Mouse (Mus musculus): ENCODE data around the gene Il4ra. TPM values are rescaled to one million over a fixed set of nuclear protein-coding genes. Genes with fewer than 3 reads are reported as not detected.

Gene Il4ra
- total and polyA plus RNA-seq, 2 experiments from 2014 or later = 4.1 to 6.9 TPM

DNA sequence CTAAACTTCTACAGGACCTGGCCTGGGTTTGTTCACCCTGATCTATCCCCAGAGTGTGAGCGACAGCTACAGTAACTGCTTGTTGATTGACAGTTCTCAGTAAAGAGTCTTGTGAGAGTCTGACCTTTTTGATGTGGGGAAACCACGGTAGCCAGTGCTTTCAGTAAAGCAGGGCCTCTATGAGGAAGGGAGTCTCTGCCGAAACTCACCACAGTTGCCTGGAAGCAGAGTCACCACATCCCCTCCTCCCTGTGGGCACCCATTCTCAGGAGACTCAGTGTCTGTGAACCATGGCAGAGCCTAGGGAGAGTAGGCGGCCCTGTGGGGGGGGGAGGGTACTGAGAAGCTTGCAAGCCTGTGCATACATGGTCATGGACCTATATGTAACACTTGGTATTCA, 36.8 kb downstream of the Il4ra start:
- Histone ChIP-seq H3K4me2 (ENCODE audit: low read depth) (no peak overlapping the region), H3K9ac (no peak overlapping the region), H3K9me3 (ENCODE audit: low read length) (no peaks in the 10 kb centered on the region), H3K4me1 (ENCODE audit: insufficient read depth) (no peaks in the 10 kb centered on the region), H3K27ac (ENCODE audit: low read depth, low read length) (no peak overlapping the region), H3K27me3 (ENCODE audit: insufficient read depth, low read length) (no peaks in the 10 kb centered on the region), H3K36me3 (ENCODE audit: insufficient read depth) (no peaks in the 10 kb centered on the region), H3K4me3 (ENCODE audit: low read depth, low read length) (no peak overlapping the region)
- no peak for TF ChIP-seq CTCF (IDR thresholded peaks at IDR 0.05; ENCODE audit: low read depth)
- 91% methylated on average over 4 of the region's 4 CpGs for WGBS
- no peak for ATAC-seq
- DNase-seq = no peak

DNA sequence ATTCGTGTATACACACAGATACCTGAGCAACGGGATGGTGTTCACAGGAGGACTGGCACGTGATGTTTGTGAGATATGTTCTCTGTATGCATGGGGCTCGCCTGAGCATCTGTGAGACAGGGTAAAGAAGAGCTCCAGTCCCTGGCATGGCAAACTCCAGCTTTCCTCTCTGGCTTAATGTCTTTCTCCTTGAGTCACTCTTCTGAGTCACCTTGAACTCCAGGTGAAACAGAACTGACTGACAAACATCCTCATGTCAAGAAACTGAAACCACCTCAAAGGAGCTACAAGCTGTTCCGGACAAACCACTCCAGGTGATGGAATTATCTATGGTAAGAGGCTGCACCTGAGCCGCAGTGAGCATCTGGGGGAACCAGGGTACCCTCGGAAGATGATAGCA, 38.0 kb downstream of the Il4ra start:
- Histone ChIP-seq H3K27me3 (ENCODE audit: insufficient read depth, low read length) (no peaks in the 10 kb centered on the region), H3K9ac (no peak overlapping the region), H3K4me3 (ENCODE audit: low read depth, low read length) (no peak overlapping the region), H3K36me3 (ENCODE audit: insufficient read depth) (no peaks in the 10 kb centered on the region), H3K4me1 (ENCODE audit: insufficient read depth) (no peaks in the 10 kb centered on the region), H3K4me2 (ENCODE audit: low read depth) (no peak overlapping the region), H3K9me3 (ENCODE audit: low read length) (no peaks in the 10 kb centered on the region), H3K27ac (ENCODE audit: low read depth, low read length) (no peak overlapping the region)
- no peak for TF ChIP-seq CTCF (IDR thresholded peaks at IDR 0.05; ENCODE audit: low read depth)
- WGBS = 90% methylated on average over 7 of the region's 7 CpGs
- DNase-seq = no peak
- no peak for ATAC-seq

DNA sequence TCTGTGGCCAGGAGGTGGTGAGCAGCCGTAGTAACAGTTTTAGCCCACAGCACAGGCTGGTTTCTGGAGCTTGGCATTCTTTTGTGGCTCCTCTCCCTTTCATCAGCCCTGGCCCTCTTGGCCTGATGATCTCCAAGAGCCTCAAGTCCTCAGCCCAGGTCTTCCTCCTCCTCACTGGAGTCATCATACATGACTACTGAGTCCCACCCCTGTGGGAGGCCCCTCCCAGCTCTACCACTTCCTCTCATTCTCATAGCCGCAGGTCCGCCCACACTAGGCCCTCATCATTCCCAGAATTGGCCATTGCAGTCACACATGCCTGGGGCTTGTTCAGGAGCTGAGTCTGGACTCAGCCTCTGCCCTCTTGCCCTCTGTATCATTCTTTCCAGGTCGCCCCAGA, 41.9 kb downstream of the Il4ra start:
- H3K4me2 ChIP-seq (ENCODE audit: low read depth) = no peak overlapping the region
- no peaks in the 10 kb centered on the region for H3K27me3 ChIP-seq (ENCODE audit: insufficient read depth, low read length)
- ATAC-seq = no peak
- no peak for DNase-seq
- TF ChIP-seq CTCF (IDR thresholded peaks at IDR 0.05; ENCODE audit: low read depth) = no peak
- no peaks in the 10 kb centered on the region for H3K4me1 ChIP-seq (ENCODE audit: insufficient read depth)
- no peaks in the 10 kb centered on the region for H3K36me3 ChIP-seq (ENCODE audit: insufficient read depth)
- H3K9me3 ChIP-seq (ENCODE audit: low read length) = no peaks in the 10 kb centered on the region
- no peak overlapping the region for H3K9ac ChIP-seq
- H3K27ac ChIP-seq (ENCODE audit: low read depth, low read length) = no peak overlapping the region
- H3K4me3 ChIP-seq (ENCODE audit: low read depth, low read length) = no peak overlapping the region
- WGBS = 88% methylated on average over 4 of the region's 4 CpGs

DNA sequence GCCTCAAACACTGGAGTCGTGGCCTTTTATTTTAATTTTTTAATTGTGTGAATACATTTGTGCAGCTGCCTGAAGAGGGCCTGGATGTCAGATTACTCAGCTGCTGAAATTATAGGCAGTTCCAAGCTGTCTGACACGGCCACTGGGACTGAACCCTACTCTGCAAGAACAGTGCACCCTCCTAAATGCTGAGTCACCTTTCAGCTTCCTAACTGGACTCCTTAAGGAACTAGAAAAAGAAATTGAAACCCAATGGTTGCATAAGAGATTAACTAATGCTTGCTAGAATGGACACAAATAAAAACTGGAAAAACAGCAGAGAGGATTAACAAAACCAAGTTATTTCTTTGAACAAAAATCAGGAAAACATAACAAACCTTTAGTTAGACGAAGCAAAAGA, 44.5 kb downstream of the Il4ra start:
- H3K9ac ChIP-seq = no peak overlapping the region
- ATAC-seq = no peak
- no peak for TF ChIP-seq CTCF (IDR thresholded peaks at IDR 0.05; ENCODE audit: low read depth)
- DNase-seq = no peak
- H3K9me3 ChIP-seq (ENCODE audit: low read length) = no peaks in the 10 kb centered on the region
- no peaks in the 10 kb centered on the region for H3K27me3 ChIP-seq (ENCODE audit: insufficient read depth, low read length)
- H3K4me3 ChIP-seq (ENCODE audit: low read depth, low read length) = no peak overlapping the region
- WGBS = 52% methylated on average over 3 of the region's 3 CpGs
- H3K4me1 ChIP-seq (ENCODE audit: insufficient read depth) = no peaks in the 10 kb centered on the region
- no peak overlapping the region for H3K4me2 ChIP-seq (ENCODE audit: low read depth)
- no peak overlapping the region for H3K27ac ChIP-seq (ENCODE audit: low read depth, low read length)
- H3K36me3 ChIP-seq (ENCODE audit: insufficient read depth) = no peaks in the 10 kb centered on the region

DNA sequence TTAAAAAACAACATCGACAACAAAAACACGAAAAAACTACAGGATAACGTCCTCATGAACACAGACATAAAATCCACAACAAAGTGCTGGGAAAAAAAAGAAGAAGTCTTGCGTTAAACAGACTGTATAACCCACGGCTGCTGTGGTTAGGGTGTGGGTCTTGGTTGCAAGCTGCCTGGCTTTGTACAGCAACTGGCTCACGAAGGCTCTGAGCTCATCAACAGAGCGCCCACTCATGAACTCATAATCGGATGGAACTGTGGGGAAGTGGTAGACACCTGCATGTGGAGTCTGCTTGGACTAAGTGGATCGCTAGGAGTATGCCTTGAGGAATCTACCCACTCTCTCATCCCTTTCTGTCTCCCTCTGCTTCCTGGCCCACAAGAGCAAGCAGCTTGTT, 45.2 kb downstream of the Il4ra start:
- TF ChIP-seq CTCF (IDR thresholded peaks at IDR 0.05; ENCODE audit: low read depth) = no peak
- H3K9me3 ChIP-seq (ENCODE audit: low read length) = no peaks in the 10 kb centered on the region
- WGBS = 91% methylated on average over 9 of the region's 9 CpGs
- H3K9ac ChIP-seq = no peak overlapping the region
- no peaks in the 10 kb centered on the region for H3K27me3 ChIP-seq (ENCODE audit: insufficient read depth, low read length)
- H3K4me2 ChIP-seq (ENCODE audit: low read depth) = no peak overlapping the region
- no peak overlapping the region for H3K27ac ChIP-seq (ENCODE audit: low read depth, low read length)
- no peaks in the 10 kb centered on the region for H3K4me1 ChIP-seq (ENCODE audit: insufficient read depth)
- no peak overlapping the region for H3K4me3 ChIP-seq (ENCODE audit: low read depth, low read length)
- no peaks in the 10 kb centered on the region for H3K36me3 ChIP-seq (ENCODE audit: insufficient read depth)
- DNase-seq (no peak), ATAC-seq (no peak)

DNA sequence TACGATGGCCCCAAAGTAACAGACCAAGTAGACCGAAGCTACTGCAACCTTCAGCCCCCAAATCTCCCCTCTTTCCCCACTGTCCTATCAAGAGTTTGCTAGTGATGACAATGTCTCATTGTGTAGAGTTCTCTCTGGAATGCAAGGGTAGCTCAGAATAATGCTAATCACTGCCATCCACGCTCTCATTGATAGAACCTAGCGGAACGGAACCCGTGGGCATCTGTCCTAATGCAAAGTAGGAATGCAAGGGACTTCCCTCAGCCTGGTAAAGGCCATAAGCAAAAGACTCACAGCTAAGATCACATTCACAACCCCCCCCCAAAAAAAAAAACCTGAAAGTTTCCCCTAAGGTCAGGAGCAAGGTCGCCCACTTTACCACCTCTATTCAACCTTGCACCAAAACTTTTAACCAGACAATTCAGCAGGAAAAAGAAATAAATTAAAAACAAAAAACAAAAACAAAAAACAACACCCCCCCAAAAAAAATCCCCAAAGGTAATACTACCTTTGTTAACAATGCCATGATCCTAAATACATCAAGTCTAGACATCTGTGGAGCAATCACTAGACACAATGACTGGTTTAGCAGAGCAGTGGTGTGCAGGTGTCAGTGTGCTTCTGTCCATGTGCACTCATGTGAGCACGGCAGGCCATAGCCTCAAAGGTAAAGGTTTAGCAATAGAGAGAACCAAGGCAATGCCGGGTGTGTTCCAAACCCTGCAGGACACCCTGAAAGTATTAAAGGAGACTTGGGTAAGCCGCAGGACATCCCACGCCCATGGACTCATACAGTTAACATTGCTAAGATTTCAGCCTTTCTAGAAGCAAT, 45.8 kb downstream of the Il4ra start:
- Histone ChIP-seq H3K27me3 (ENCODE audit: insufficient read depth, low read length) (no peaks in the 10 kb centered on the region), H3K9me3 (ENCODE audit: low read length) (no peaks in the 10 kb centered on the region), H3K9ac (no peak overlapping the region), H3K36me3 (ENCODE audit: insufficient read depth) (no peaks in the 10 kb centered on the region), H3K27ac (ENCODE audit: low read depth, low read length) (no peak overlapping the region), H3K4me3 (ENCODE audit: low read depth, low read length) (no peak overlapping the region), H3K4me1 (ENCODE audit: insufficient read depth) (no peaks in the 10 kb centered on the region), H3K4me2 (ENCODE audit: low read depth) (no peak overlapping the region)
- DNase-seq = no peak
- no peak for TF ChIP-seq CTCF (IDR thresholded peaks at IDR 0.05; ENCODE audit: low read depth)
- ATAC-seq = no peak
- WGBS = 79% methylated on average over 11 of the region's 11 CpGs

DNA sequence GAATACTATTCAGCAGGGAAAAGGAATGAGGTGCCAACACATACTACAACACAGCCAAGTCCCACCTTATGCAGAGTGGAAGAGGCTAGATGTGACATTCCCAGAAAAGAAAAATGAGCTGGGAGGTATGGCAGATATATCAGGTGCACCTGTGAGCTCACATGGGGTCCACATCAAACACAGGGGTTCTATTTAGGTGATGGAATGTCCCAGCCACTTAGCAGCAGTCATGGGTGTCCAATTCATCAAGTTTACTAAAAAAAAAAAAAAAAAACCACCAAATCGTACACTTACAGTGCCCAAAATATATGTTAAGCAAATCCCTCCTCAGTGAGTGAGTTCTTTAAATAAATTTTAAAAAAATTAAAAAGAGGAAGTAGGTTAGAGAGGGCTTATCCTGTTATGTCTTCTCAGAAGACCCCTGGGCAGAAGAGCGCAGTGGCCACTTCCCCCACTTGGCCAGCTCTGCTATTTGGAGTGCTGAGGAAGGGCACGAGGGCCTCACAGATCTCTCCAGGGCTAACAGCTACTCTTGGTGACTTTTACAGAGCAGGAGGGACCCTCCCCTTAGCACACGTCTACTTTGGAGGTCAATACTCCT, 47.6 kb downstream of the Il4ra start:
- Histone ChIP-seq H3K9ac (no peak overlapping the region), H3K4me2 (ENCODE audit: low read depth) (no peak overlapping the region), H3K27me3 (ENCODE audit: insufficient read depth, low read length) (no peaks in the 10 kb centered on the region), H3K4me3 (ENCODE audit: low read depth, low read length) (no peak overlapping the region), H3K36me3 (ENCODE audit: insufficient read depth) (no peaks in the 10 kb centered on the region), H3K27ac (ENCODE audit: low read depth, low read length) (no peak overlapping the region), H3K9me3 (ENCODE audit: low read length) (no peaks in the 10 kb centered on the region), H3K4me1 (ENCODE audit: insufficient read depth) (no peaks in the 10 kb centered on the region)
- no peak for TF ChIP-seq CTCF (IDR thresholded peaks at IDR 0.05; ENCODE audit: low read depth)
- DNase-seq = no peak
- 72% methylated on average over 4 of the region's 4 CpGs for WGBS
- ATAC-seq = no peak

All from forebrain, postnatal 0 days (tissue).